Mouse (Mus musculus): ENCODE data around the gene P2rx4.

- TF ChIP-seq CTCF (IDR thresholded peaks at IDR 0.05; ENCODE audit: low read depth, low read length) = no peak
- TF ChIP-seq POLR2A (IDR thresholded peaks at IDR 0.05; ENCODE audit: extremely low read depth, insufficient read depth, low read length) = no peak
Observed at GRCm38 (mm10) chr5:122698701-122699060, 8.7 kb upstream of the P2rx4 start.

Data from liver, adult 2 months (tissue).